Mouse (Mus musculus) hindbrain, embryonic 12.5 days (tissue): Measurements from ENCODE around the gene Pnldc1. TPM values are rescaled to one million over a fixed set of nuclear protein-coding genes. Genes with fewer than 3 reads are reported as not detected.
A peak's percentile ranks its signal among the peaks of the same experiment; 100 is the strongest.

ENCODE experiments used
- ATAC-seq: fragments of 200-750 bp; cut with Nextera tagmentation; 2 replicates; pipeline ENCODE4 v1.8.0; 2017; ENCODE audit warnings: moderate TSS enrichment; ENCODE audit not compliant: low FRiP score
- H3K27ac ChIP-seq: fragments of 300-500 bp; sonication (generic); 2 replicates; pipeline ENCODE4 v1.5.1; 2016; ENCODE audit warnings: mild to moderate bottlenecking
- H3K27me3 ChIP-seq: fragments of 300-500 bp; sonication (generic); 2 replicates; pipeline ENCODE4 v1.6.1; 2016; ENCODE audit warnings: mild to moderate bottlenecking
- H3K36me3 ChIP-seq: fragments of 300-500 bp; sonication (generic); 2 replicates; pipeline ENCODE4 v1.6.1; 2016; ENCODE audit warnings: mild to moderate bottlenecking
- H3K4me1 ChIP-seq: fragments of 300-500 bp; sonication (generic); 2 replicates; pipeline ENCODE4 v1.6.1; 2016
- H3K4me2 ChIP-seq: fragments of 300-500 bp; sonication (generic); replicated peaks from 2 replicates; pipeline ENCODE4 v1.6.1; 2016; ENCODE audit warnings: mild to moderate bottlenecking
- H3K4me3 ChIP-seq: fragments of 300-500 bp; sonication (generic); 2 replicates; pipeline ENCODE4 v1.5.1; 2016; ENCODE audit warnings: mild to moderate bottlenecking
- H3K9ac ChIP-seq: fragments of 300-500 bp; sonication (generic); 2 replicates; pipeline ENCODE4 v1.6.1; 2016; ENCODE audit warnings: mild to moderate bottlenecking, moderate library complexity
- H3K9me3 ChIP-seq: fragments of 300-500 bp; sonication (generic); replicated peaks from 2 replicates; pipeline ENCODE4 v1.6.1; 2016; ENCODE audit warnings: mild to moderate bottlenecking
- WGBS: fragments of 180-500 bp; shearing (Covaris S2); methylation state at CpG from one replicate; pipeline ENCODE4 v1.1.7; 2016; 5-methylcytosine and 5-hydroxymethylcytosine counted together
- microRNA-seq: library from miRNA; unstranded; fragments of <30 nt; microRNA quantifications from one replicate; pipeline ENCODE4, GENCODE M21; 2017
- polyA plus RNA-seq: library from polyadenylated mRNA; unstranded; fragments of >200 nt; fragmentation: Nextera tagmentation; extraction: Ambion mirVana; gene quantifications from 2 replicates; pipeline ENCODE4 v1.2.1, GENCODE M21; 2016

Gene Pnldc1
- polyA plus RNA-seq, 1 experiment from 2014 or later, result 1.5 TPM

DNA sequence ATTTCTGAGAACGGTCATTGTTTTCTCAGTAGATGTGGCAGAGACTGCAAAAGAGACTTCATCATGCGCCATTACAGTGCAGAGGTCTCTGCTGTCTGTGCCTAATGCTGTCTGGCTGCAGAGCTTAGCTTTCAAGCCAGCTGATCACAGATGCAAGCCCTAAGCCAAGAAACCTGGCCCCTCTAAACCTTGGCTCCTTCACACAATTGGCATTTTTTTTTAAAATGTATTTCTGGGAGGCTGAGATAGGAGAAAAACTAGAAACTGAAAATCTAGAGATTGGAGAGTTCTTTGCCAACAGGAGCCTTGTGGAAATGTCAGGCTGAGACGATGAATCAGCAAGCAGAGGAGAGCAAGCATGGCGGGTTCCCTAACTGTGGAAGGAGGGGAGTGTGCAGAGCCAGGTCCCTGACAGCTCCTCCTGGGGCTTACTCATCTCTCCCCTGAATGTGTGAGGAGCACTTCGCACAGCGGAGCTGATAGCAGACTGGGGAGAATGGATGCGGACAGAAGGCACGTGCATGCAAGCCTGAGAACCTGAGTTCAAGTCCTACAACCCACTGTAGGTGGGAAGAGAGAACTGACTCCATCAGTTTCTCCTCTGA, 60.1 kb downstream of the Pnldc1 start:
- 88% methylated on average over 8 of the region's 8 CpGs for WGBS

DNA sequence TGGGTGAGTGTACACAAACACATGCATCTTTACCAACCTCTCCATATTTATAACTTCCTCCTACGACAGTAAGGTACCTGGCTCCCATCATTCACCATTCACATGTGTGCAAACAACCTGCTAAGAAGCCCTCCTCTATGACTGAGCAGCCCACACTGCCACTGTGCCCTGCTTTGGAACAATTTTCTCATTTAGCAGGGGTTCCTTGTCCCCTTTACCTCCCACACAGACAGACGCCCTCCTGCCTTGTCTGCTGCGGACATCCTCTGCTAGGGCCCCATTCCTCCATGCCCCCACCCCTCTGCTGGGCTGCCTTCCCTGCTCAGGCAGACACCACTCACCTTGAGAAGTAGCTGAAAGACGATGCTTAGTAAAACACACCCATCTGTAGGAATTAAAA, 62.3 kb downstream of the Pnldc1 start:
- H3K4me1 ChIP-seq, result no peaks in the 10 kb centered on the region
- H3K4me2 ChIP-seq, result no peak overlapping the region
- H3K9me3 ChIP-seq, result no peaks in the 10 kb centered on the region
- WGBS, result 62% methylated on average over 4 of the region's 4 CpGs
- H3K9ac ChIP-seq, result no peak overlapping the region
- no peak overlapping the region for H3K27ac ChIP-seq
- no peaks in the 10 kb centered on the region for H3K36me3 ChIP-seq
- H3K4me3 ChIP-seq, result no peak overlapping the region
- ATAC-seq, result no peak
- no peaks in the 10 kb centered on the region for H3K27me3 ChIP-seq

More for the DNA sequence above, 60.1 kb downstream of the Pnldc1 start:
- Histone ChIP-seq H3K36me3 (no peaks in the 10 kb centered on the region), H3K4me3 (no peak overlapping the region), H3K9ac (no peak overlapping the region), H3K4me2 (no peak overlapping the region), H3K27ac (no peak overlapping the region), H3K9me3 (no peaks in the 10 kb centered on the region), H3K4me1 (no peaks in the 10 kb centered on the region), H3K27me3 (no peaks in the 10 kb centered on the region)
- no peak for ATAC-seq

DNA sequence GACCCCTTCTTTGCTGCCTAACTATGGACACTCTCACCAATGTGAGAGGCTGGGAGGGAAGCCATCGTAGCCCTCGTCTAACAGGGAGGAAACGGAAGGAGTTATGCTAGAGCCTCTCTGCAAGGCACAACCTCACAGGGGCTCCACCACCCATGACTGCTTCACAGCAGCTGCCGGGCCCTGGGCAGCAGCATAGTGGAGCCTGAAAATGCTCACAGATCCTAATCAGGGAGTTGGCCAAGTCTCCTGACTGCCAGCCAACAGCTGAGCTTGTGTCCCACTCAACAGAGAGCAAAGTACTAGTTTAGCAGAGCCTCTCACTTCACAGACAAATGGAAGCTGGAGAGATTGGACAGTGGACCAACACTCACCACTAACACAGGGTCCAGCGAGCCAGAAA, 63.6 kb downstream of the Pnldc1 start:
- H3K4me2 ChIP-seq, result no peak overlapping the region
- ATAC-seq, result no peak
- H3K4me3 ChIP-seq, result no peak overlapping the region
- no peak overlapping the region for H3K9ac ChIP-seq
- no peaks in the 10 kb centered on the region for H3K9me3 ChIP-seq
- H3K27me3 ChIP-seq, result no peaks in the 10 kb centered on the region
- H3K4me1 ChIP-seq, result no peaks in the 10 kb centered on the region
- no peaks in the 10 kb centered on the region for H3K36me3 ChIP-seq
- 83% methylated on average over 5 of the region's 5 CpGs for WGBS
- no peak overlapping the region for H3K27ac ChIP-seq

DNA sequence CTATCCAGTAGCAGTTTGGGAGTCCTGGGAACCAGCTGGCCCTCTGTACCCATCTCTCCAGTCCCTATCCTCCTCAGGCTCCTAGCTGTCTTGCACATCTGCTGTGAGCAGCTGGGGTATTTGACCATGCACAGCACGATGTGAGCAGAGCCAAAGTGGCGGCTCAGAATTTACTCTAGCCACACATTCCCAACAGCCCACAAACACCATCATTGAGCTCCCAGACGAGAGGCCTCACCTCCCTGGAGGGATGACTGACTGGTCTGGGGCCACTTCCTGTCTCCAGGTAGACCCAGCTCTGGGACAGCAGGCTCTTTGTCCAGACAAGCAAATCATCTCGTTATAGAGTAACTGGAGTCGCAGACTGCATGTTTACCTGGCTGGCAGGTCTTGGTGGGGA, 64.2 kb downstream of the Pnldc1 start:
- no peaks in the 10 kb centered on the region for H3K4me1 ChIP-seq
- no peak for ATAC-seq
- H3K27me3 ChIP-seq, result no peaks in the 10 kb centered on the region
- H3K27ac ChIP-seq, result no peak overlapping the region
- H3K4me2 ChIP-seq, result no peak overlapping the region
- no peak overlapping the region for H3K9ac ChIP-seq
- WGBS, result 47% methylated on average over 5 of the region's 5 CpGs
- no peaks in the 10 kb centered on the region for H3K9me3 ChIP-seq
- H3K36me3 ChIP-seq, result no peaks in the 10 kb centered on the region
- no peak overlapping the region for H3K4me3 ChIP-seq

DNA sequence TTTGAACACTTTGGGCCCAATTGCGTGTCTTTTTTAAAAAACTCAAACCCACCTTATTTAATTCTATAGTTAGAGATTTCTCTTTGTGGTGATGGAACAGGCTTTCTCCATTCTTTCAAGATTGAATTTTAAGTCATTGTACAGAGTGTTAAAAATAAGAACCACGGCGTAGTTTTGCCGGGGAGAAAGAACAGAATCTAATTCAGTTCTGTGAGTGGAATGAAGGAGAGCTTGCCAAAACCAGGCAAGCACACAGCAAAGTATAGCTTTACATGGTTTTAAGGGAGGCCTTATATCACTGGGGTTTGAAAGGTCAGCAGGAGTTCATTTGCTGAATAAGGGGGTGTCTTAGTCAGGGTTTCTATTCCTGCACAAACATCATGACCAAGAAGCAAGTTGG, 65.5 kb downstream of the Pnldc1 start:
- no peaks in the 10 kb centered on the region for H3K9me3 ChIP-seq
- H3K27ac ChIP-seq, result no peak overlapping the region
- no peak overlapping the region for H3K4me3 ChIP-seq
- no peaks in the 10 kb centered on the region for H3K36me3 ChIP-seq
- no peak for ATAC-seq
- no peaks in the 10 kb centered on the region for H3K4me1 ChIP-seq
- no peaks in the 10 kb centered on the region for H3K27me3 ChIP-seq
- H3K4me2 ChIP-seq, result no peak overlapping the region
- 85% methylated on average over 4 of the region's 4 CpGs for WGBS
- no peak overlapping the region for H3K9ac ChIP-seq

DNA sequence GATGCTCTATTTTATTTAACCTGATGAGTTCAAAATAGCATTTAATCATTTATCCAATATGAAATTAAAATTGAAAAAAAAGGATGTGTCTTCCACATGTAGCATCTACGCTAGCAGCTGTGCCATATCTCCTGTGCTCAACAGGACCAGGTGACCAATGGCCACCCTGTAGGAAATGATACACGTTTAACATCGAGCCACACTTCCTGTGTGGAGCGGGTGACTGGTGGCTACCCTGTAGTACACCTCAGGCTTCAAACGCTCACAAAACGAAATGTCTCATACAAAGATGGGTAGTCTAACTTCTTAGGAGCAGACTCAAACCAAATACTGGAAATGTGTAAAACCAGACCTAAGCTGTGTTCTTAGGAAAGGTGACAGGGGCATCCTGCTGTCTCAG, 66.2 kb downstream of the Pnldc1 start:
- no peak for ATAC-seq
- Histone ChIP-seq H3K9ac (no peak overlapping the region), H3K36me3 (no peaks in the 10 kb centered on the region), H3K9me3 (no peaks in the 10 kb centered on the region), H3K4me3 (no peak overlapping the region), H3K4me2 (no peak overlapping the region), H3K4me1 (no peaks in the 10 kb centered on the region), H3K27me3 (no peaks in the 10 kb centered on the region), H3K27ac (0 out of 2 replicates have a peak overlapping the region, but pooled peaks have one; percentile 0)
- 82% methylated on average over 6 of the region's 6 CpGs for WGBS

DNA sequence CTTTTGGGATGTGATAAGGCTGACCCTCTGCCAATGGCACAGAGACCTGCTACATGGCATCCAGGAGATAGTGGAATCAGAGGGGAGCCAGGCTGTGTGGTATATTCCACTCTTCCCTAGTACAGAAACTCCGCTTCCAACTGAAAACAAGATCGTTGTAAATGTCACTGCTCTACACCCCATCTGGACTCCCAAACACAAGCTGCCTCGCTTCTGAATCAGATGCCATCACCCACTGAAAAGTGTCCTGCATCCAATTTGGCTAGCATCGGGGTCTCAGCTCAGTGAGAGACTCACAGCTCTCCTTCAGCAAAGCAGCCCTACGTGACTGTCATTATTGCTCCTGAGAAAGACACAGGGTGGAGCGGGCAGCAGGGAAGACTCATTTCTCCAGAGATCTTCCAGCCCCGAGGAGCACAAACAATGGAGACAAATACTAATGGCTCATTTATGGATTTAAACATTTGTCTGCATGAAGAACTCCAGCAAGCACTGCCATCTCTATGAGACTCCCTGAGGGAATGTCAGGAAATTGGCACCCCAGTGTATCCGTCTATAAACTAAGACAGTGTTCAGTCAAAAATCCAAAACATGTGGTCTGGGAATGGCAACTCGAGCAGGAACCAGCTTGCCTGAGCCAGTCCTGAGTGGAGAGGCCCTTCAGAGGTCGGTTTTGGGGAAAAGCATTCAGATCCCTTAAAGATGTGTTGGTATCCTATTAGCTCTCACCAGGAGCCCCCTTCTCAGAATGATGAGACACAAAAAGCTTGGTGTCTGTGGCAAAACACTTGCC, 70.4 kb downstream of the Pnldc1 start:
- WGBS, result 70% methylated on average over 10 of the region's 10 CpGs

More for the DNA sequence above, 70.4 kb downstream of the Pnldc1 start:
- Histone ChIP-seq H3K36me3 (no peaks in the 10 kb centered on the region), H3K27ac (no peak overlapping the region), H3K9ac (no peak overlapping the region), H3K27me3 (no peaks in the 10 kb centered on the region), H3K9me3 (no peaks in the 10 kb centered on the region), H3K4me3 (no peak overlapping the region), H3K4me2 (no peak overlapping the region), H3K4me1 (no peaks in the 10 kb centered on the region)
- ATAC-seq, result no peak

Small RNA genes within 50 kb of the gene (microRNA-seq; reads per million reads assigned to microRNA genes)
- gene Gm24085, result not detected

Other genes starting within 250 kb of the Pnldc1 start
- not detected in 2 replicates for gene Slc22a1, start 234.4 kb downstream of the Pnldc1 start, polyA plus RNA-seq
- gene Igf2r, start 140.6 kb downstream of the Pnldc1 start, polyA plus RNA-seq, result 27.5 and 30.4 TPM in 2 replicates
- gene Mas1, start 42.1 kb downstream of the Pnldc1 start, polyA plus RNA-seq, result 0.27 and 0.41 TPM in 2 replicates
- 0.12 TPM in 1 of 2 replicates, not detected in the other for gene Mrgprh, start 34.2 kb downstream of the Pnldc1 start, polyA plus RNA-seq
- 432 and 477 TPM in 2 replicates for gene Tcp1, start 5.5 kb upstream of the Pnldc1 start, polyA plus RNA-seq
- gene Mrpl18, start 6.1 kb upstream of the Pnldc1 start, polyA plus RNA-seq, result 136 and 148 TPM in 2 replicates
- gene Acat3, start 30.4 kb upstream of the Pnldc1 start, polyA plus RNA-seq, result 1.1 and 1.3 TPM in 2 replicates
- gene Acat2, start 50.5 kb upstream of the Pnldc1 start, polyA plus RNA-seq, result 352 and 367 TPM in 2 replicates
- 111 and 122 TPM in 2 replicates for gene Wtap, start 83.9 kb upstream of the Pnldc1 start, polyA plus RNA-seq
- gene Sod2, start 96.6 kb upstream of the Pnldc1 start, polyA plus RNA-seq, result 102 and 108 TPM in 2 replicates
- gene Gpr31b, start 142.1 kb upstream of the Pnldc1 start, polyA plus RNA-seq, result not detected in 2 replicates
- gene Tcp10b, start 150.9 kb upstream of the Pnldc1 start, polyA plus RNA-seq, result 0.26 TPM in 1 of 2 replicates, not detected in the other
- not detected in 2 replicates for gene Unc93a, start 221.6 kb upstream of the Pnldc1 start, polyA plus RNA-seq